Mouse (Mus musculus): ENCODE measurements around the gene Borcs7. TPM values are rescaled to one million over a fixed set of nuclear protein-coding genes. Genes with fewer than 3 reads are reported as not detected.
"Not testable (repeated sequence)": the region's sequence is repeated elsewhere in the genome, so short reads cannot be mapped to it uniquely, and the experiment has no call there.

Borcs7 gene
- polyA plus RNA-seq, 1 experiment from 2014 or later: 16.2 TPM

GRCm38 (mm10) chr19:46726142-46726541 is 36.4 kb downstream of the Borcs7 start:
- no peaks in the 10 kb centered on the region for H3K36me3 ChIP-seq
- H3K4me1 ChIP-seq: no peaks in the 10 kb centered on the region
- H3K9me3 ChIP-seq: no peaks in the 10 kb centered on the region
- no peak overlapping the region for H3K4me2 ChIP-seq
- ATAC-seq (ENCODE audit: borderline replicate concordance, extremely low read depth, low FRiP score, low TSS enrichment): no peak
- no peak overlapping the region for H3K4me3 ChIP-seq
- H3K27me3 ChIP-seq: no peaks in the 10 kb centered on the region
- H3K9ac ChIP-seq: no peak overlapping the region
- WGBS: 93% methylated on average over 8 of the region's 8 CpGs
- no peak overlapping the region for H3K27ac ChIP-seq

GRCm38 (mm10) chr19:46727140-46727736 is 37.5 kb downstream of the Borcs7 start:
- Histone ChIP-seq H3K27me3 (no peaks in the 10 kb centered on the region), H3K4me3 (no peak overlapping the region), H3K9ac (no peak overlapping the region), H3K4me1 (no peaks in the 10 kb centered on the region), H3K9me3 (no peaks in the 10 kb centered on the region), H3K36me3 (no peaks in the 10 kb centered on the region), H3K27ac (no peak overlapping the region), H3K4me2 (no peak overlapping the region)
- no peak for ATAC-seq (ENCODE audit: borderline replicate concordance, extremely low read depth, low FRiP score, low TSS enrichment)
- 51% methylated on average over 8 of the region's 8 CpGs for WGBS

- no peak overlapping the region for H3K27ac ChIP-seq
- no peaks in the 10 kb centered on the region for H3K4me1 ChIP-seq
- H3K36me3 ChIP-seq: no peaks in the 10 kb centered on the region
- H3K27me3 ChIP-seq: no peaks in the 10 kb centered on the region
- no peak overlapping the region for H3K4me2 ChIP-seq
- 34% methylated on average over 11 of the region's 11 CpGs for WGBS
- H3K9ac ChIP-seq: no peak overlapping the region
- no peak overlapping the region for H3K4me3 ChIP-seq
- H3K9me3 ChIP-seq: no peaks in the 10 kb centered on the region
- no peak for ATAC-seq (ENCODE audit: borderline replicate concordance, extremely low read depth, low FRiP score, low TSS enrichment)
Measured at GRCm38 (mm10) chr19:46727945-46728540, 38.3 kb downstream of the Borcs7 start.

GRCm38 (mm10) chr19:46728909-46729308 is 39.2 kb downstream of the Borcs7 start:
- H3K4me2 ChIP-seq: no peak overlapping the region
- H3K27me3 ChIP-seq: no peaks in the 10 kb centered on the region
- ATAC-seq (ENCODE audit: borderline replicate concordance, extremely low read depth, low FRiP score, low TSS enrichment): no peak
- 71% methylated on average over 3 of the region's 3 CpGs for WGBS
- no peak overlapping the region for H3K27ac ChIP-seq
- no peaks in the 10 kb centered on the region for H3K4me1 ChIP-seq
- no peak overlapping the region for H3K9ac ChIP-seq
- H3K4me3 ChIP-seq: no peak overlapping the region
- no peaks in the 10 kb centered on the region for H3K9me3 ChIP-seq
- H3K36me3 ChIP-seq: no peaks in the 10 kb centered on the region

GRCm38 (mm10) chr19:46731351-46731750 is 41.6 kb downstream of the Borcs7 start:
- H3K4me2 ChIP-seq: no peak overlapping the region
- no peaks in the 10 kb centered on the region for H3K36me3 ChIP-seq
- no peaks in the 10 kb centered on the region for H3K9me3 ChIP-seq
- H3K4me3 ChIP-seq: no peak overlapping the region
- H3K4me1 ChIP-seq: no peaks in the 10 kb centered on the region
- H3K27ac ChIP-seq: no peak overlapping the region
- 80% methylated on average over 10 of the region's 10 CpGs for WGBS
- ATAC-seq (ENCODE audit: borderline replicate concordance, extremely low read depth, low FRiP score, low TSS enrichment): no peak
- no peaks in the 10 kb centered on the region for H3K27me3 ChIP-seq
- no peak overlapping the region for H3K9ac ChIP-seq

- not testable (repeated sequence) for ATAC-seq (ENCODE audit: borderline replicate concordance, extremely low read depth, low FRiP score, low TSS enrichment)
Measured at GRCm38 (mm10) chr19:46732673-46733072, 43.0 kb downstream of the Borcs7 start.

GRCm38 (mm10) chr19:46733626-46734025 is 43.9 kb downstream of the Borcs7 start:
- no peak overlapping the region for H3K9ac ChIP-seq
- no peak overlapping the region for H3K4me3 ChIP-seq
- ATAC-seq (ENCODE audit: borderline replicate concordance, extremely low read depth, low FRiP score, low TSS enrichment): no peak

More at GRCm38 (mm10) chr19:46732673-46733072, 43.0 kb downstream of the Borcs7 start:
- not testable (repeated sequence) for H3K4me3 ChIP-seq, H3K36me3 ChIP-seq, H3K4me2 ChIP-seq, H3K27ac ChIP-seq, H3K4me1 ChIP-seq, H3K9ac ChIP-seq, H3K9me3 ChIP-seq, H3K27me3 ChIP-seq
- 87% methylated on average over 5 of the region's 5 CpGs for WGBS

GRCm38 (mm10) chr19:46735241-46735640 is 45.5 kb downstream of the Borcs7 start:
- no peak; the same call in 1 of the 2 replicates for ATAC-seq (ENCODE audit: borderline replicate concordance, extremely low read depth, low FRiP score, low TSS enrichment)
- no peaks in the 10 kb centered on the region for H3K36me3 ChIP-seq
- no peaks in the 10 kb centered on the region for H3K4me1 ChIP-seq
- H3K27me3 ChIP-seq: no peaks in the 10 kb centered on the region
- no peak overlapping the region for H3K9ac ChIP-seq
- H3K27ac ChIP-seq: no peak overlapping the region
- WGBS: 42% methylated on average over 5 of the region's 5 CpGs
- no peak overlapping the region for H3K4me3 ChIP-seq
- no peak overlapping the region for H3K4me2 ChIP-seq
- H3K9me3 ChIP-seq: no peaks in the 10 kb centered on the region

More at GRCm38 (mm10) chr19:46733626-46734025, 43.9 kb downstream of the Borcs7 start:
- Histone ChIP-seq H3K9me3 (no peaks in the 10 kb centered on the region), H3K4me1 (no peaks in the 10 kb centered on the region), H3K27ac (no peak overlapping the region), H3K27me3 (no peaks in the 10 kb centered on the region), H3K4me2 (no peak overlapping the region), H3K36me3 (no peaks in the 10 kb centered on the region)
- WGBS: 82% methylated on average over 7 of the region's 7 CpGs

- 47% methylated on average over 7 of the region's 7 CpGs for WGBS
- no peak for ATAC-seq (ENCODE audit: borderline replicate concordance, extremely low read depth, low FRiP score, low TSS enrichment)
Measured at GRCm38 (mm10) chr19:46737106-46737505, 47.4 kb downstream of the Borcs7 start.

GRCm38 (mm10) chr19:46740341-46741008 is 50.8 kb downstream of the Borcs7 start:
- no peak for ATAC-seq (ENCODE audit: borderline replicate concordance, extremely low read depth, low FRiP score, low TSS enrichment)
- 54% methylated on average over 7 of the region's 7 CpGs for WGBS
- no peaks in the 10 kb centered on the region for H3K4me1 ChIP-seq

More at GRCm38 (mm10) chr19:46737106-46737505, 47.4 kb downstream of the Borcs7 start:
- Histone ChIP-seq H3K4me2 (no peak overlapping the region), H3K27ac (no peak overlapping the region), H3K27me3 (no peaks in the 10 kb centered on the region), H3K4me1 (no peaks in the 10 kb centered on the region), H3K9ac (no peak overlapping the region), H3K9me3 (no peaks in the 10 kb centered on the region), H3K36me3 (no peaks in the 10 kb centered on the region), H3K4me3 (no peak overlapping the region)

GRCm38 (mm10) chr19:46741574-46741973 is 51.9 kb downstream of the Borcs7 start:
- Histone ChIP-seq H3K9me3 (no peaks in the 10 kb centered on the region), H3K36me3 (no peaks in the 10 kb centered on the region), H3K4me3 (no peak overlapping the region), H3K4me1 (no peaks in the 10 kb centered on the region), H3K27ac (no peak overlapping the region), H3K9ac (no peak overlapping the region), H3K27me3 (no peaks in the 10 kb centered on the region), H3K4me2 (no peak overlapping the region)
- WGBS: 21% methylated on average over 6 of the region's 6 CpGs
- ATAC-seq (ENCODE audit: borderline replicate concordance, extremely low read depth, low FRiP score, low TSS enrichment): no peak

More at GRCm38 (mm10) chr19:46740341-46741008, 50.8 kb downstream of the Borcs7 start:
- H3K4me3 ChIP-seq: no peak overlapping the region
- H3K9me3 ChIP-seq: no peaks in the 10 kb centered on the region
- H3K36me3 ChIP-seq: no peaks in the 10 kb centered on the region
- no peaks in the 10 kb centered on the region for H3K27me3 ChIP-seq
- H3K9ac ChIP-seq: no peak overlapping the region
- H3K4me2 ChIP-seq: no peak overlapping the region
- H3K27ac ChIP-seq: no peak overlapping the region

GRCm38 (mm10) chr19:46744681-46745080 is 55.0 kb downstream of the Borcs7 start:
- H3K9ac ChIP-seq: no peak overlapping the region
- no peaks in the 10 kb centered on the region for H3K4me1 ChIP-seq
- no peak overlapping the region for H3K4me2 ChIP-seq
- 68% methylated on average over 9 of the region's 9 CpGs for WGBS
- H3K36me3 ChIP-seq: no peaks in the 10 kb centered on the region
- no peaks in the 10 kb centered on the region for H3K27me3 ChIP-seq
- ATAC-seq (ENCODE audit: borderline replicate concordance, extremely low read depth, low FRiP score, low TSS enrichment): no peak
- H3K9me3 ChIP-seq: no peaks in the 10 kb centered on the region
- H3K4me3 ChIP-seq: no peak overlapping the region
- H3K27ac ChIP-seq: no peak overlapping the region

All from lung, embryonic 15.5 days (tissue).